Mouse (Mus musculus) urinary bladder, adult 18-20 months (tissue): ENCODE results near the gene S100a4.
A peak's percentile ranks its signal among the peaks of the same experiment; 100 is the strongest.

Source experiments
- DNase-seq, 2 experiments: peaks; one replicate each; pipeline ENCODE4 v3.0.0; 2022; ENCODE audit warnings: low spot score in 2 of 2, mixed read lengths in 2 of 2

S100a4 gene

DNA sequence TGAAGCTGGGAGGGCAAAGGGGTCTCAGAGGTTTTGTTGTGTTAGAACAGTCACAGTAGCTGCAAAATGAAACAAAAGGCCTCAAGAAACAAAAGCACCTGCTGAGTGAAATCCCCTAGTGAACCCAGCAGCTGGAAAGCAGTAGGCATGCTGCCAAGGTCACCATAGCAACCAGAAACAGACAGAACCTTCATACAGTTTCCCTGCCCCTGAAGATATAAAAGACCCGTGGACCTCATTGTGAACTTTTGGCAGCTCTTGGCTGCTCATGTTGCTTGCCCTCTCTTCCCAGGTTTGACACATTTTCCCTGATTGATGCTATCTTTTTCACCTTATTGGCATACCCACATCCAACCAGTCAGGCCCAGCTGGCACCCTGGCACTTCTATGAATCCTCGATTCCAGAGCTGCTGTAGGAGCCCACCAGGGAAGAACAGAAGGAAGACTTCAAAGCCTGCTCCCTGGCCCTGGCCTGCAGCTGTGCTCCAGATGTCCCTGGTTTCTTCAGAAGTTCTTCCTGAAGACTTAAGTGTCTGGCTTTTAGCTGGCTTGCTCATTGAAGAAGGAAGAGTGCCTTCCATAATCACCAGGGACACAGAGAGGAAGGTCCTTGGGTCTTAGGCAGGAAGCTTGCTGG is 20.0 kb downstream of the S100a4 start:
- peak in 1 of 2 experiments; percentile 8 for DNase-seq

DNA sequence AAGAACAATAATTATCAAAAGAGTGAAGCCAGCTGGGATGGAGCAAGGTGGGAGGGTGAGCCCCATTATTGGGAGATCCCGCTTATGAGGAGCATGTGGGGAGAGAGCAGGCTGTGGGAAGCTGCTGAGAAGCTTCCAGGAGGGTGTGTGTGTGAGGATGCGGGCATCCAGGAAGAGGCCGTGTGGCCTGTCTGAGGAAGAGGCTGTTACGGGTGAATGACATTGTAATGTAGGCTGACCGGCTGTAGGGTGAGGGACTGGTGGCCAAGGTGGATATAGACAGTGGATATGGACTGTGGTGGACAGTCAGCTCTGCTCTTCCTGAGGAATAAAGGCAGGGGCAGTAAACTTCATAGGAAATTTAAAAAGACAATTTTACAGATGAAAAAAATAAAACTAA is 21.9 kb downstream of the S100a4 start:
- DNase-seq = no peak

DNA sequence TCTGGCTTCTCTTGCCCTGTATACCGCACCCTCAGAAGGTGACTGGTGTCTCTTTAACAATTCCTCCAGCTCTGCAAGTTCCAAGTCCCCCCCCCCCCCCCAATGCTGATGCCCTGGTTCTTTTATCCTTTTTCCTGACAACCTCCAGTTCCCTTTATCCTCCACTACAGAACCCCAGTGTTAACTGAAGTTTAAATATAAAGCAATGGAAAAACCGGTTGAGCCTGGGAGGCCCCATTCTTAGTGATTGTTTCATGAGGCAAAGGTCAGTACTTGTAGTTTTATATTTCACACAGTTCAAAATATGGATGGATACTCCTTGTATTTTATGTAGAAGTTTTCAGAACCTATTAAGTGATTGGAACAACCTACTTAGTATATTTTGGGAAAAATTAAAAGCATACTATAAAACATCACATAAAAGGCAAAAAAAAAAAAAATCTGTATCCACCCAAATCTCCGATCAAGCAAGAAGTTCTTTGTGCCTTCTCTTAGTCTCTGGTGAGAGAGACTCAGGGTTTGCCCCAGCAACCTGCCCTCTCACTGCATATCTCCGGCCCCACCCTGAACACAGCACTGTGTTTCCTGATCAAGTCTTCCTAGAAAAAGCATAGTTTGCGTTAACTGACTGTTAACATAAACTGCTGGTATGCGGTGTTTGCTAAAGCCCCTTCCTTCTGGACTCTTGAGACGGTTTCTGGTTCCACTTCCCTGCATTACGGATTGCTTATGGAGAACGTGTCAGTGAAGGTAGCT is 22.9 kb downstream of the S100a4 start:
- peak in 1 of 2 experiments; percentile 4 for DNase-seq

DNA sequence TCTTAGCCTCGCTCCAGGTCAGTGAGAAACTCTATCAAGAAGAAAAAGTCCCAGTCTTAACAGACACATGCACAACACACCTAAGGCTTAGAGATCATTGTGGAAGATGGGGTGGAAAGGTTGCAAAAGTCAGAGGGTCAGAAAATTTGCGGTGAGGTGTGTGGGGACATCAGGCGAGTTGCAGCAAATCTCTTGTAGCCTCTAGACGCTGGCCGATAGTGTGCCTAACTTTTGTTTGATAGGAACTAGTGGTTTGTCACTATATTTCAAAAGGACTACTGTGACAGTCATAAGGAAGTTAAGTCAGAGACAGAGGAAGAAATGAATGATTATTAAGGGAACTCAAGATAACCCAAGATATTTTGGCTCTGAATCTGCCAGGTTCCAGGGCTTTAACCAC is 23.8 kb downstream of the S100a4 start:
- DNase-seq = no peak

DNA sequence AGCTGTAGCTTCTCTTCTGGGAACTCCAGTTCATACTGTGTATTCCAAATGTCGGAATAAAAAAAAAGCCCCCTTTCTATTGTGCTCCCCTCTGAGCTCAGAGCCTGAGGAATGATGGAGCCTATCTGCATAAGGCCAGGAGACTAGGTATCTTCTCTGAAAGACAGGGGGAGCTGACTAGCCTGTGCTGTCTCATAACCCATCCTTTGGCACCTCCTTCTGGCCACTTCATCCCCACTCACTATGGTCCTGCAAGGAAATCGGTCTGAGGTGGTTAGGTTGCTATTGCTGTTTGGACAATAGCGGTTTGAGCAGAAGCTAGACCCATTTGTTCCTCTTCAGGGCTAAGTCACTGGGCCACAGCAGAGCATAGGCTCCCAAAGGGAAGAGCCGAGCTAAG is 24.2 kb downstream of the S100a4 start:
- DNase-seq = no peak

DNA sequence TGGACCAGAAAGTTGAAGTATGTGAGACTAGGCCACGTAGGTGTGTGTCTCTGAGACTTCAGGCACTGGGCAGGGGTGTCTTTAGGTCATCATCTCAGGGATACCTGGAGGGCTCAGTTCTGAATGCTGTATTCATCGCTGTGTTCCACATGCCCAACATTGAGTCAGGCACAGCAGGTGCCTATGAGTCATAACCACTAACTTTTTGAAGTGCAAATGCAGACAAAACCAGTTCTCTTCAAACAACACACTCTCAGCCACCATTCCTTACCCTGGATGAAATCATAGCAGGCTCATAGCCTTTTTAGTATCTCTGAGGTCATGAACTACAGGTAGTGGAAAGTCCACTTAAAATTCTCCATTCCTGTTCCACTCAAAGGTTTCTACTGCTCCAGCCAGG is 25.7 kb downstream of the S100a4 start:
- no peak for DNase-seq

DNA sequence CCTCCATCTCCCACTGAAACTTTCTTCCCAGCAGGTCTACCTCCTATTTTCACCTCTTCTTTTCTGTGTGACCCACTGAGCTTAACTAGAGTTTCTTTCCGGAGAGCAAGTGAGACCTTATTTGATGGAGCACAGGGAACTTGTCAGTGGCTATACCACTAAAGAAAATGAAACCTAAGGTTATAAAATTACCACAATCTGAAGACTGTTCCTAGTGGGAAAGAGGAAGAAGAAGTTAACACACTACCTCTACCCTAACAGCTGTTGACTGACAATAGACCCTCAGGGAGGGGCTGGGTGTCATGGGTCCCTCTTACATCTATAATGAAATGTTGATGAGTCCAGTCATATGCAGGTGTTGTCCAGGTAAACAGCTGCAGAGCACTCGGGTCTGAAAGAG is 28.4 kb downstream of the S100a4 start:
- no peak for DNase-seq

DNA sequence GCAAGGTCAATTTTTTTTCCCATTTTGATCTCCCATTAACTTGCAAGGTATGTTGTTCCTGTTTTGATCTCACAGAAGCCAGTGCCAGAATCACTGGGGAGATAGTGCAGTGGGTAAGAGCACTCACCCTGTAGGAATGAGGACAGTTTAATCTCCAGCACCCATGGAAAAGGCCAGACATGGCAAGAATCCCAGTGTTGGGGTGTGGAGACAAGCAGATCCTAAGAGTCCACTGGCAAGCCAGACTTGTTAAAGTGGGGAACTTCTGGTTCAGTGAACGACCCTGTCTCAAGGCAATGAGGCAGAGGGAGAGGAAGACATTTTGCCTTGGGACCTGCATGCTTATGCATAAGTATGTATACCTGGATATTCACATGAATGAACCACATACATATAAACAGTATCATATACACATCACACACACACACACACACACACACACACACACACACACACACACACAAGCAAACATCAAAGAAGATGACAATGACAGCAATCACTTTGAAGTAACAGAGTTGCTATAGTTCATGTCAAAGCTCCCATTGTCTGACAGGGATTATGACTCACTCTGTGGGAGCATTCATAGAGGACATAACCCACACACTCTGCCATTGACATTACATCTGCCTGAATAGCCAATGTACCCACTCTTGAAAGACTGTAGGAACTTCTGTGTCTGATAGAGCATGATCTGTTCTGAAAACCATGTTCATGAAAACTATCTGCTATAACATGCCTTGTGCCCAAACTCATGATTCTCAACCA is 35.1 kb downstream of the S100a4 start:
- no peak for DNase-seq

DNA sequence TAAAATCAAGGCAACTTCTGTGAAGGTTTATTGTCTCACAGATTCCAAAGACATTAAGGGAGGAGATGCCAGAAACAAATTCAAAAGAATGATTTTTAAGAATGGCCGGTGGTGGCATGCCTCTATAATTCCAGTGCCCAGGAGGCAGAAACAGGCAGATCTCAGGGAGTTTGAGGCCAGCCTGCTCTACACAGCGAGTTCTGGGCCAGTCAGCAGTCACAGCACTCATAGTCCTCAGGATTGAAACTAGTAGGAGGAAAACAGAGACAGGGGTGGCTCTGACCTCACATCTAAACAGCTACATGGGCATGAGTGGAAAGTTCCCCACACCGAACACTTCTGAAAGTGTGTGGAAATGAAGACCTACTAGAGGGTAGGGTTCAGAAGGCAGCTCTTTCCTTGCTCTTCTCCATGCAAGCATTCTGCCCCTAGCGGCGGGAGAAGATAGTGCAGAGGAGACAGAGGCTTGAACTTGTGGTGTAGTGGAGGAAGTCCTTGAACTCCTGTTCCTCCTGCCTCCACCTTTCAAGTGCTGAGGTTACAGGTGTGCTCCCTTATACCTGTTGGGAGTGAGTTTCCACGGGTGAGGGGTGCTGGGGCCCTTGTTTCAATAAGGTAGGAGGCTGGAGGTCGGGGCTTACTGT is 36.1 kb downstream of the S100a4 start:
- no peak for DNase-seq

DNA sequence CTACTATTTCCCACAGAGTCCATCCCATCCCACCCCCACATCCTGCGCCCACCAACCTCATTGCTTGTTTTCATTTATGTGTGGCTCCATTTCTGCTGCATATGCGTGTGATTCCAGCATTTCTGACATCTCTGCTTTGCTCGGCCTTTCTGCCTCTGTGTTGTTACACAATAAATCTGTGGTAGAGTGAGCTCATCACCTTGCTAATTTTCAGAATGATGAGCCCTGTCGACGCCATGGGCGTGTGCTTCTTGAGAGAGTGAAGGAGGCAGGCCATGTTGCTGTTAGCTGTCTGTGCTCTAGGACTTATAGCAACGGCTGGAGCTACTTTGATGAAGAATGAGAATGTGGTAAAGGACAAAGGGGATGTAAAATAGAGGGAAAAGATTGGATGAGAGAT is 37.4 kb downstream of the S100a4 start:
- no peak for DNase-seq

DNA sequence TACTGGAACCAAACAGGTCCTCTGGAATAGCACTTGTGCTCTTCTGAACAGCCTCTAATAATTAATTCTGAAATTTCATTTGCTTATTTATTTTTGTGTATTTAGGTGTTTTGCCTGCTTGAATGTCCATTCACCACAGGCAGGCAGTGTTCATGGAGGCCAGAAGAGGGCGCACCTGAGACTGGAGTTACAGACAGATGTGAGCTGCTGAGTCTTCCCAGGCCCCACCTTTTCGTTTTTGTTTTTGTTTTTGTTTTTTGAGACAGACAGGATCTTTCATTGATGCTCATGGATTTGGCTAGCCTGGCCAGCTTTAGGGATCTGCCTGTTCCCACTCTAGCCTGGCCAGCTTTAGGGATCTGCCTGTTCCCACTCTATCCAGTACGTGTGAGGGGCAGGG is 40.6 kb downstream of the S100a4 start:
- DNase-seq = no peak

DNA sequence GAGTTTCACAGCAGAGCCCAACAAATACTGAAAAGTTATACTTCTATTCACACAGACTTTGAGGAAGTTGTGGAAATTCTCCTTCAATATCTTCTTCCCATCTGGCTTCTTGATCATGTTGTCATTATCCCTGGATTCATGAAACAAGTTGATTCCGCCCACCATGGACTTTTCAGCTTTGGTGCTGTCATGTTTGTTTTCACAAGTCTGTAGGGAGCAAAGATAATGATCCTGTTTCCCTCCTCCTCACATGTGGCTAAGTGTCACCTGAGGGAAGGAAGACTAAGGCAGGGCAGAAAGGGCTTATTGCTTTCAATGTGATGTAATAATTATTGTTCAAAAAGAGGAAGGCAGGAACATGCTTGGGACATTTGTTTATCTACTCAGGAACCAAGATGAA is 43.7 kb downstream of the S100a4 start:
- no peak for DNase-seq

DNA sequence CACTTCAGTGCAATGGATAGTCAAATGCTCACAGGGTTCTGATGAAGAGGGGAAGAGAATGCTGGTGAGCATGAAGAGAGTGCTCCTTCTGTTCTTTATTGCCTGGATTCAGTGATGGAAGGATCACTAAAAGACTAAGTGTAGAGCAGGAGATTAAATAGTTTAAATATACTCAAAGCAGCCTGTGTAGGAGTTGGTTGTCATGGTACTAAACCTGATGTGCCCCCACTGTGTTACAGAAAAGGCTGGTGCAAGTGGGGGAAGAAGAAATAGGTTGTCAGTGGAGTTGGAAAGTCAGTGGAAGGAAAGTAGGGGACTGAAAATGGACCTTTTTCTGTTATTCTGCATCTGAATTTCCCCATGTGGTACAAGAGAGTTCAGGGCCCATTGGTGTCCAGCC is 45.4 kb downstream of the S100a4 start:
- no peak for DNase-seq

DNA sequence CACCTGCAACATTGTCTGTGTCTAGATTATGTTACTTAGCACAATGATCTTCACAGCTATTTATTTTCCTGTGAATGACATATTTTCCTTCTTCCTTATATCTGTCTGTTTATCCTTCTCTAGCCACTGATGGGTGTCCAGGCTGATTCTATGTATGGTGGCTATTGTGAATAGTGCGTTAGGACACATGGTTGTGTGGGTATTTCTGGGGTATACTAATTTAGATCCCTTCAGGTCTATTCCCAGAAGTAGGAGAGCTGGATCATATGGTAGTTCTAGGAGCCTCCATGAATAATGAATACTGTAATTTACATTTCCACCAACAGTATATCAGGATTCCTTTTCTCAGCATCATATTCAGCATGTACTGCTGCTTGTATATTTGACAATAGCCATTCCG is 46.3 kb downstream of the S100a4 start:
- DNase-seq = no peak

DNA sequence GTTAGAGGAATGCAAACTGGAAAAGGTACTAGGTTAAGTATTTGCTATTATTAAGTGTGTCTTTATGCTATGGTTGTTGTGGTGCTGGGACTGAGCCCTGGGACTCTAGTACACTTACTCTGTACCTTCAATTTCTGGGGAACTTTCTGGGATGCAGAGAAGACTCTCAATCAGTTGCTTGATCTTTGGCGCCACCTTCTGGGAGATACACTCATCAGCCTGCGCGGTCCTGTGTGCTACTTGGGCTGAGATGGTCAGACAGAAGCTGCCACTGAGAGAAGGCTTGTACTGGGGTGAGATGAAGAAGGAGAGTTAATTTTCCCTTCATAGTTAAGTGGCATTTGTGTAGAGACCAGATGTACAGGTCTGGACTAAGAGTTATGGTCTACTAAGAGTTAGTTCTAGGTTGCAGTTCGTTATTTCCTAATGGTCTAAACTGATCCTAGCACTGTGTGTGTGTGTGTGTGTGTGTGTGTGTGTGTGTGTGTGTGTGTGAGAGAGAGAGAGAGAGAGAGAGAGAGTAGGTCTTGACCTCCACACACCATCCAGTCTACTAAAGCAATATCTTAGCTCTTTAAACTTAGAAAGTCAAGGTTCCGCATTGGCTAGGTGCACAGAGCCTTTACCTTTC is 49.4 kb downstream of the S100a4 start:
- DNase-seq = peak; percentile 55 to 65

DNA sequence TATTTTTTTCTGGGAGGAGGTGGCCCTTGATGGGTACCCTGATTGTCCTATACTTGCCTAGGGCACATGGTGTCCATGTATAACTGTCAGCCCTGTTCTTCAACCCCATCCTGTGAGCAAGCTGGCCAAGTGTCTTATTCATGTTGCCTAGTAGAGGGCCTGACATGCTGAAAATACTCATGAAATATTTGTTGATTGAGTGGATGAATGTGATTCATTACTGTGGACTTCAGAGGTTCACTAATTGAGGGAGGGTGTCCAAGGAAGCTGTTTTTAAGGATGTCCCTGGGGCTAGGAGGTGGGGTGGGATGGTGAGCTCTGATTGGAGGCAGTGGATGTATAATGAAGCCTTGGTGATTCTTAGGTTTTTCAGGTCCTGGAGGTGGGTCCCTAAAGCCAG is 50.1 kb downstream of the S100a4 start, which contains the start of gene S100a7a:
Gene S100a7a, plus strand, starts transcription at position 301 of the 400 bp plus-strand sequence.
- DNase-seq = no peak
